Mouse (Mus musculus) left cerebral cortex, postnatal 36 days (tissue): ENCODE measurements around the gene Gtf3a. TPM values are rescaled to one million over a fixed set of nuclear protein-coding genes. Genes with fewer than 3 reads are reported as not detected.
A peak's percentile ranks its signal among the peaks of the same experiment; 100 is the strongest.
"Not testable (repeated sequence)": the region's sequence is repeated elsewhere in the genome, so short reads cannot be mapped to it uniquely, and the experiment has no call there.

ENCODE experiments used
- DNase-seq, 2 experiments: peaks; one replicate each; pipeline ENCODE4 v3.0.0; 2021 to 2022; ENCODE audit warnings: low spot score in 2 of 2, mixed read lengths in 1 of 2
- intact Hi-C: fragments of 180-260 bp; cut with DNase I; formaldehyde crosslinking; loops from one replicate; pipeline ENCODE4 v1.15.1; 2025
- total RNA-seq, 2 experiments: library from RNA; stranded (reverse); gene quantifications; 2 replicates each; pipeline ENCODE4 v1.2.3; 2021

The Gtf3a gene
- 10 to 100 TPM; 21.0 to 27.2 TPM for total RNA-seq

GRCm38 (mm10) chr5:146948508-146949088 is at the start of gene Gtf3a:
Gene Gtf3a (plus strand): TSS chr5:146948657.
- intact Hi-C loops, result loop anchor here (1.0 to 5.0 kb wide), 2 partner anchors 15 to 129 kb away; partner anchors contain the start of genes Lnx2, Mtif3 and Polr1d
- DNase-seq, result peak; percentile 74 to 77

GRCm38 (mm10) chr5:146900331-146900730 is 48.1 kb upstream of the Gtf3a start:
- no peak for DNase-seq
- intact Hi-C loops, result loop anchor here (10.0 kb wide), 1 partner anchor 226 kb away; no protein-coding TSS in a partner anchor

GRCm38 (mm10) chr5:146901501-146901900 is 47.0 kb upstream of the Gtf3a start:
- intact Hi-C loops, result loop anchor here (10.0 kb wide), 1 partner anchor 227 kb away; no protein-coding TSS in a partner anchor

GRCm38 (mm10) chr5:146904404-146904803 is 44.1 kb upstream of the Gtf3a start:
- intact Hi-C loops, result loop anchor here (2.0 to 10.0 kb wide), 2 partner anchors 230 to 416 kb away; no protein-coding TSS in a partner anchor
- peak; percentile 42 to 78 for DNase-seq

More at GRCm38 (mm10) chr5:146901501-146901900, 47.0 kb upstream of the Gtf3a start:
- no peak for DNase-seq

GRCm38 (mm10) chr5:146905486-146906172 is 42.8 kb upstream of the Gtf3a start:
- peak; percentile 32 to 61 for DNase-seq
- intact Hi-C loops, result loop anchor here (1.0 to 10.0 kb wide), 3 partner anchors 199 to 415 kb away; no protein-coding TSS in a partner anchor

GRCm38 (mm10) chr5:146907533-146907932 is 40.9 kb upstream of the Gtf3a start:
- intact Hi-C loops, result loop anchor here (10.0 kb wide), 1 partner anchor 233 kb away; no protein-coding TSS in a partner anchor

GRCm38 (mm10) chr5:146908629-146909028 is 39.8 kb upstream of the Gtf3a start:
- DNase-seq, result no peak
- intact Hi-C loops, result loop anchor here (10.0 kb wide), 1 partner anchor 234 kb away; no protein-coding TSS in a partner anchor

More at GRCm38 (mm10) chr5:146907533-146907932, 40.9 kb upstream of the Gtf3a start:
- no peak for DNase-seq

GRCm38 (mm10) chr5:146912206-146912605 is 36.3 kb upstream of the Gtf3a start:
- intact Hi-C loops, result loop anchor here (5.0 kb wide), 1 partner anchor 315 kb away; no protein-coding TSS in a partner anchor
- no peak for DNase-seq

GRCm38 (mm10) chr5:146913355-146913754 is 35.1 kb upstream of the Gtf3a start:
- intact Hi-C loops, result loop anchor here (5.0 kb wide), 1 partner anchor 314 kb away; no protein-coding TSS in a partner anchor
- no peak for DNase-seq

- intact Hi-C loops, result loop anchor here (1.0 to 5.0 kb wide), 4 partner anchors 313 to 405 kb away; no protein-coding TSS in a partner anchor
- DNase-seq, result peak; percentile 35 to 37
Observed at GRCm38 (mm10) chr5:146914088-146914766, 34.2 kb upstream of the Gtf3a start.

- intact Hi-C loops, result no loop called here
- no peak for DNase-seq
Observed at GRCm38 (mm10) chr5:146916273-146916672, 32.2 kb upstream of the Gtf3a start.

- intact Hi-C loops, result no loop called here
- DNase-seq, result no peak
Observed at GRCm38 (mm10) chr5:146916806-146917205, 31.7 kb upstream of the Gtf3a start.

GRCm38 (mm10) chr5:146917357-146917756 is 31.1 kb upstream of the Gtf3a start:
- DNase-seq, intact Hi-C loops: not testable (repeated sequence)

GRCm38 (mm10) chr5:146919874-146920273 is 28.6 kb upstream of the Gtf3a start:
- DNase-seq, result no peak
- intact Hi-C loops, result no loop called here

- DNase-seq, result no peak
- intact Hi-C loops, result no loop called here
Observed at GRCm38 (mm10) chr5:146920314-146921161, 27.9 kb upstream of the Gtf3a start.

GRCm38 (mm10) chr5:146921224-146921623 is 27.2 kb upstream of the Gtf3a start:
- intact Hi-C loops, result no loop called here
- no peak for DNase-seq

- no peak for DNase-seq
- intact Hi-C loops, result no loop called here
Observed at GRCm38 (mm10) chr5:146923547-146923946, 24.9 kb upstream of the Gtf3a start.

GRCm38 (mm10) chr5:146926673-146927072 is 21.8 kb upstream of the Gtf3a start:
- intact Hi-C loops, result no loop called here
- DNase-seq, result no peak

GRCm38 (mm10) chr5:146931422-146931821 is 17.0 kb upstream of the Gtf3a start:
- no peak for DNase-seq
- intact Hi-C loops, result no loop called here
